Mouse (Mus musculus) olfactory bulb, adult 2 months (tissue): ENCODE data around the gene Bace2.

Experiments used
- CTCF ChIP-seq: fragments of 200-500 bp; IDR thresholded peaks from 2 replicates; pipeline ENCODE4 v1.5.1; 2012; ENCODE audit warnings: low read depth, mild to moderate bottlenecking, low read length, moderate library complexity; ENCODE audit not compliant: insufficient read depth
- POLR2A ChIP-seq: fragments of 200-500 bp; IDR thresholded peaks from 2 replicates; pipeline ENCODE4 v1.6.1; 2012; ENCODE audit warnings: mild to moderate bottlenecking, low read depth, low read length, moderate library complexity; ENCODE audit not compliant: insufficient read depth

GRCm38 (mm10) chr16:97321576-97321975, 35.0 kb upstream of the Bace2 start:
- no peak for TF ChIP-seq CTCF
- no peak for TF ChIP-seq POLR2A
